Mouse (Mus musculus) MEL (cell line): ENCODE measurements around the gene Iba57. TPM values are rescaled to one million over a fixed set of nuclear protein-coding genes. Genes with fewer than 3 reads are reported as not detected.

Experiments used
- DNase-seq: peaks from one replicate; pipeline ENCODE4 v3.0.0; 2011; ENCODE audit warnings: low read depth, low spot score
- H3K27ac ChIP-seq: 2 replicates; pipeline ENCODE4 v1.5.1; 2012; ENCODE audit warnings: low read depth, mild to moderate bottlenecking, control low read depth, low read length, moderate library complexity; ENCODE audit not compliant: control insufficient read depth
- H3K27me3 ChIP-seq, 2 experiments: fragments of 150-350 bp in 1 of 2; sonication (generic) in 1 of 2; 2 replicates each; pipeline ENCODE4 v1.6.1; 2012; ENCODE audit warnings: low read length in 2 of 2, mild to moderate bottlenecking in 2 of 2, improper control_type of control experiment in 1 of 2, moderate library complexity in 1 of 2; ENCODE audit not compliant: insufficient read depth in 2 of 2, control insufficient read depth in 1 of 2
- H3K36me3 ChIP-seq, 2 experiments: 2 replicates each; pipeline ENCODE4 v1.6.1; 2012 to 2014; ENCODE audit warnings: low read length in 2 of 2, improper control_type of control experiment in 1 of 2, inconsistent platforms in 1 of 2, mild to moderate bottlenecking in 1 of 2; ENCODE audit not compliant: insufficient read depth in 2 of 2, control insufficient read depth in 1 of 2
- H3K4me1 ChIP-seq, 2 experiments: fragments of 150-350 bp in 1 of 2; sonication (generic) in 1 of 2; 2 replicates each; pipeline ENCODE4 v1.6.1; 2012; ENCODE audit warnings: low read length in 2 of 2, improper control_type of control experiment in 1 of 2, mild to moderate bottlenecking in 1 of 2; ENCODE audit not compliant: insufficient read depth in 2 of 2, control insufficient read depth in 1 of 2
- H3K4me3 ChIP-seq, 2 experiments: fragments of 150-350 bp in 1 of 2; sonication (generic) in 1 of 2; 2 replicates each; pipeline ENCODE4 v1.5.1; 2012; ENCODE audit warnings: low read depth in 2 of 2, low read length in 2 of 2, mild to moderate bottlenecking in 2 of 2, moderate library complexity in 2 of 2, control low read depth in 1 of 2, improper control_type of control experiment in 1 of 2; ENCODE audit not compliant: control insufficient read depth in 1 of 2, insufficient read depth in 1 of 2
- H3K79me2 ChIP-seq: 2 replicates; pipeline ENCODE4 v1.6.1; 2012; ENCODE audit warnings: mild to moderate bottlenecking, low read length, moderate library complexity; ENCODE audit not compliant: control insufficient read depth, poor library complexity, insufficient read depth
- H3K9ac ChIP-seq: 2 replicates; pipeline ENCODE4 v1.6.1; 2012; ENCODE audit warnings: low read depth, mild to moderate bottlenecking, control low read depth, low read length, moderate library complexity; ENCODE audit not compliant: control insufficient read depth, poor library complexity, severe bottlenecking
- H3K9me3 ChIP-seq: fragments of 150-350 bp; sonication (generic); replicated peaks from 2 replicates; pipeline ENCODE4 v1.6.1; 2012; ENCODE audit warnings: mild to moderate bottlenecking, low read length, improper control_type of control experiment, moderate library complexity; ENCODE audit not compliant: insufficient read depth
- CHD1 ChIP-seq: IDR thresholded peaks from 2 replicates; pipeline ENCODE4 v1.6.1; 2012; ENCODE audit warnings: low read depth, mild to moderate bottlenecking, inconsistent platforms, low read length, improper control_type of control experiment
- CHD2 ChIP-seq: IDR thresholded peaks from 2 replicates; pipeline ENCODE4 v1.6.1; 2011; ENCODE audit warnings: low read length, improper control_type of control experiment
- CTCF ChIP-seq, 3 experiments: IDR thresholded peaks in 2 of 3; conservative IDR thresholded peaks in 1 of 3; 2 replicates each; pipeline ENCODE4 v1.5.1; 2011 to 2012; ENCODE audit warnings: low read length in 3 of 3, low read depth in 2 of 3, mild to moderate bottlenecking in 2 of 3, improper control_type of control experiment in 1 of 3, inconsistent platforms in 1 of 3, mixed read lengths in 1 of 3, moderate library complexity in 1 of 3; ENCODE audit not compliant: control insufficient read depth in 1 of 3, insufficient read depth in 1 of 3, poor library complexity in 1 of 3, severe bottlenecking in 1 of 3
- E2F4 ChIP-seq: IDR thresholded peaks from 2 replicates; pipeline ENCODE4 v1.6.1; 2011; ENCODE audit warnings: low read depth, low read length, improper control_type of control experiment, borderline replicate concordance
- ELF1 ChIP-seq: IDR thresholded peaks from 2 replicates; pipeline ENCODE4 v1.6.1; 2014; ENCODE audit warnings: low read depth, mild to moderate bottlenecking, inconsistent platforms, low read length, improper control_type of control experiment, moderate library complexity
- EP300 ChIP-seq, 2 experiments: IDR thresholded peaks; 2 replicates each; pipeline ENCODE4 v1.6.1; 2011; ENCODE audit warnings: improper control_type of control experiment in 2 of 2, low read length in 2 of 2, low read depth in 1 of 2, mild to moderate bottlenecking in 1 of 2
- ETS1 ChIP-seq: IDR thresholded peaks from 2 replicates; pipeline ENCODE4 v1.6.1; 2012; ENCODE audit warnings: low read depth, mild to moderate bottlenecking, inconsistent platforms, low read length, improper control_type of control experiment, moderate library complexity
- GATA1 ChIP-seq: IDR thresholded peaks from 2 replicates; pipeline ENCODE4 v1.6.1; 2011; ENCODE audit warnings: low read depth, low read length, improper control_type of control experiment
- HCFC1 ChIP-seq: IDR thresholded peaks from 2 replicates; pipeline ENCODE4 v1.6.1; 2012; ENCODE audit warnings: low read depth, mild to moderate bottlenecking, inconsistent platforms, low read length, improper control_type of control experiment, moderate library complexity
- JUND ChIP-seq: IDR thresholded peaks from 2 replicates; pipeline ENCODE4 v1.6.1; 2011; ENCODE audit warnings: low read depth, mild to moderate bottlenecking, improper control_type of control experiment, low read length
- KAT2A ChIP-seq: conservative IDR thresholded peaks from 2 replicates; pipeline ENCODE4 v1.6.1; 2012; ENCODE audit warnings: low read depth, low read length, improper control_type of control experiment, inconsistent platforms
- MAFK ChIP-seq: IDR thresholded peaks from 2 replicates; pipeline ENCODE4 v1.6.1; 2011; ENCODE audit warnings: low read depth, mild to moderate bottlenecking, low read length, improper control_type of control experiment, borderline replicate concordance
- MAX ChIP-seq: IDR thresholded peaks from 2 replicates; pipeline ENCODE4 v1.6.1; 2011; ENCODE audit warnings: low read length, improper control_type of control experiment
- MAZ ChIP-seq: IDR thresholded peaks from 2 replicates; pipeline ENCODE4 v1.6.1; 2012; ENCODE audit warnings: low read depth, mild to moderate bottlenecking, inconsistent platforms, low read length, improper control_type of control experiment
- MXI1 ChIP-seq: IDR thresholded peaks from 2 replicates; pipeline ENCODE4 v1.6.1; 2011; ENCODE audit warnings: mild to moderate bottlenecking, low read depth, low read length, improper control_type of control experiment
- MYB ChIP-seq: IDR thresholded peaks from 2 replicates; pipeline ENCODE4 v1.6.1; 2011; ENCODE audit warnings: mild to moderate bottlenecking, low read depth, low read length, improper control_type of control experiment
- MYC ChIP-seq: IDR thresholded peaks from 2 replicates; pipeline ENCODE4 v1.6.1; 2011; ENCODE audit warnings: low read depth, mild to moderate bottlenecking, low read length, improper control_type of control experiment, moderate library complexity
- NELFE ChIP-seq: IDR thresholded peaks from 2 replicates; pipeline ENCODE4 v1.6.1; 2011; ENCODE audit warnings: low read depth, low read length, improper control_type of control experiment
- NRF1 ChIP-seq: IDR thresholded peaks from 2 replicates; pipeline ENCODE4 v1.6.1; 2014; ENCODE audit warnings: low read depth, mild to moderate bottlenecking, inconsistent platforms, low read length, improper control_type of control experiment, moderate library complexity; ENCODE audit not compliant: poor library complexity, insufficient read depth, severe bottlenecking
- POLR2A ChIP-seq, 2 experiments: IDR thresholded peaks; 2 replicates each; pipeline ENCODE4 v1.6.1; 2011 to 2012; ENCODE audit warnings: low read length in 2 of 2, mild to moderate bottlenecking in 2 of 2, control low read depth in 1 of 2, improper control_type of control experiment in 1 of 2, low read depth in 1 of 2, moderate library complexity in 1 of 2; ENCODE audit not compliant: control insufficient read depth in 1 of 2, insufficient read depth in 1 of 2, poor library complexity in 1 of 2
- POLR2AphosphoS2 ChIP-seq: IDR thresholded peaks from 2 replicates; pipeline ENCODE4 v1.6.1; 2011; ENCODE audit warnings: low read length, improper control_type of control experiment
- RAD21 ChIP-seq: IDR thresholded peaks from 2 replicates; pipeline ENCODE4 v1.6.1; 2011; ENCODE audit warnings: mild to moderate bottlenecking, low read depth, low read length, improper control_type of control experiment
- SIN3A ChIP-seq: IDR thresholded peaks from 2 replicates; pipeline ENCODE4 v1.6.1; 2012; ENCODE audit warnings: low read length, improper control_type of control experiment, inconsistent platforms
- TAL1 ChIP-seq: IDR thresholded peaks from 2 replicates; pipeline ENCODE4 v1.6.1; 2012; ENCODE audit warnings: mild to moderate bottlenecking, inconsistent platforms, low read length, moderate library complexity, mixed read lengths
- TBP ChIP-seq: IDR thresholded peaks from 2 replicates; pipeline ENCODE4 v1.8.0; 2011; ENCODE audit warnings: low read depth, low read length, improper control_type of control experiment
- TCF12 ChIP-seq: IDR thresholded peaks from 2 replicates; pipeline ENCODE4 v1.6.1; 2014; ENCODE audit warnings: low read depth, mild to moderate bottlenecking, inconsistent platforms, low read length, improper control_type of control experiment, moderate library complexity
- UBTF ChIP-seq: IDR thresholded peaks from 2 replicates; pipeline ENCODE4 v1.6.1; 2012; ENCODE audit warnings: low read depth, mild to moderate bottlenecking, inconsistent platforms, low read length, improper control_type of control experiment, moderate library complexity, borderline replicate concordance; ENCODE audit not compliant: insufficient read depth
- USF1 ChIP-seq: IDR thresholded peaks from 2 replicates; pipeline ENCODE4 v1.6.1; 2014; ENCODE audit warnings: low read depth, mild to moderate bottlenecking, inconsistent platforms, low read length, improper control_type of control experiment, moderate library complexity
- USF2 ChIP-seq, 2 experiments: IDR thresholded peaks; 2 replicates each; pipeline ENCODE4 v1.6.1; 2011 to 2012; ENCODE audit warnings: improper control_type of control experiment in 2 of 2, low read length in 2 of 2, borderline replicate concordance in 1 of 2, inconsistent platforms in 1 of 2, low read depth in 1 of 2, mild to moderate bottlenecking in 1 of 2; ENCODE audit not compliant: insufficient read depth in 1 of 2
- ZC3H11A ChIP-seq: IDR thresholded peaks from 2 replicates; pipeline ENCODE4 v1.6.1; 2012; ENCODE audit warnings: low read depth, mild to moderate bottlenecking, inconsistent platforms, low read length, improper control_type of control experiment
- ZKSCAN1 ChIP-seq: IDR thresholded peaks from 2 replicates; pipeline ENCODE4 v1.6.1; 2012; ENCODE audit warnings: low read depth, mild to moderate bottlenecking, inconsistent platforms, low read length, improper control_type of control experiment, moderate library complexity
- ZMIZ1 ChIP-seq: IDR thresholded peaks from 2 replicates; pipeline ENCODE4 v1.6.1; 2012; ENCODE audit warnings: low read depth, mild to moderate bottlenecking, inconsistent platforms, low read length, improper control_type of control experiment, moderate library complexity
- polyA plus RNA-seq, 2 experiments: library from polyadenylated mRNA; stranded (reverse) in 1 of 2; unstranded in 1 of 2; fragments of >175 nt in 1 of 2; fragments of >200 nt in 1 of 2; gene quantifications; 2 replicates each; pipeline versions ENCODE4 v1.2.1 to v1.2.4; 2012; ENCODE audit warnings: low replicate concordance in 2 of 2, low read depth in 1 of 2; ENCODE audit not compliant: insufficient read length in 2 of 2, insufficient read depth in 1 of 2, missing spikeins in 1 of 2
- total RNA-seq: library from RNA; depleted of rRNA; stranded (reverse); fragments of 300-350 nt; gene quantifications from 2 replicates; pipeline ENCODE4 v1.2.3, GENCODE M21; 2012

Gene Iba57
- total and polyA plus RNA-seq, 3 experiments = 14.7 to 18.8 TPM; not detected in 1

- no peak for TF ChIP-seq MAFK
These were observed 28.5 kb upstream of the Iba57 start, which contains the start of gene Guk1 (continued) for GRCm38 (mm10) chr11:59192059-59192386.

- Histone ChIP-seq H3K79me2 (peaks cover 23% of the 10 kb centered on the region), H3K4me1 (peaks cover 3 to 16% of the 10 kb centered on the region in 2 experiments; a peak in 3 of 4 replicates), H3K9me3 (no peaks in the 10 kb centered on the region), H3K4me3 (peak overlapping the region; percentile 95 to 98), H3K36me3 (peaks cover 0 to 8% of the 10 kb centered on the region in 2 experiments; a peak in 2 of 4 replicates), H3K9ac (peak overlapping the region; percentile 93), H3K27ac (peak overlapping the region; percentile 82), H3K27me3 (no peaks in the 10 kb centered on the region)
- DNase-seq = peak; percentile 99
- peak; percentile 88 for TF ChIP-seq NRF1
- TF ChIP-seq ETS1 = peak; percentile 69; the same call in 1 of the 2 replicates
- TF ChIP-seq ZKSCAN1 = no peak
- TF ChIP-seq CHD1 = 0 out of 2 replicates have a peak, but pooled peaks have one; percentile 72
- TF ChIP-seq ZMIZ1 = peak; percentile 91
- TF ChIP-seq TCF12 = peak; percentile 32; the same call in 1 of the 2 replicates
- TF ChIP-seq MXI1 = peak; percentile 96
- peak; percentile 75 for TF ChIP-seq MAX
- TF ChIP-seq NELFE = peak; percentile 84
- peak; percentile 52 for TF ChIP-seq TBP
- no peak for TF ChIP-seq GATA1
- TF ChIP-seq MAFK = no peak
- no peak for TF ChIP-seq TAL1
- no peak for TF ChIP-seq JUND
- no peak for TF ChIP-seq E2F4
- TF ChIP-seq CTCF (IDR thresholded peaks at IDR 0.05 in 2 of 3, conservative IDR thresholded peaks at IDR 0.05 in 1 of 3; ENCODE audit: control insufficient read depth in 1 of 3, insufficient read depth in 1 of 3, low read depth in 2 of 3, low read length in 3 of 3, poor library complexity in 1 of 3, severe bottlenecking in 1 of 3) = peak in 1 of 3 experiments; percentile 0; a peak in 1 of 6 replicates
- TF ChIP-seq USF1 = 0 out of 2 replicates have a peak, but pooled peaks have one; percentile 10
- peak; percentile 93 for TF ChIP-seq SIN3A
- no peak for TF ChIP-seq USF2 (IDR thresholded peaks at IDR 0.05; ENCODE audit: borderline replicate concordance in 1 of 2, insufficient read depth in 1 of 2, low read depth in 1 of 2, low read length in 2 of 2)
- TF ChIP-seq MYC = peak; percentile 83
- TF ChIP-seq HCFC1 = peak; percentile 89
- TF ChIP-seq RAD21 = no peak; the same call in 1 of the 2 replicates
- TF ChIP-seq ZC3H11A = no peak; the same call in 1 of the 2 replicates
- TF ChIP-seq MYB = no peak
- no peak for TF ChIP-seq UBTF
- no peak; a peak in 1 of 4 replicates for TF ChIP-seq EP300 (IDR thresholded peaks at IDR 0.05; ENCODE audit: low read depth in 1 of 2, low read length in 2 of 2)
- TF ChIP-seq CHD2 = no peak
- TF ChIP-seq POLR2A (IDR thresholded peaks at IDR 0.05; ENCODE audit: control insufficient read depth in 1 of 2, insufficient read depth in 1 of 2, low read depth in 1 of 2, low read length in 2 of 2, poor library complexity in 1 of 2) = peak; percentile 95 to 99
- peak; percentile 9; the same call in 1 of the 2 replicates for TF ChIP-seq KAT2A
- TF ChIP-seq MAZ = peak; percentile 83; the same call in 1 of the 2 replicates
- TF ChIP-seq POLR2AphosphoS2 = peak; percentile 88
- TF ChIP-seq ELF1 = peak; percentile 80; the same call in 1 of the 2 replicates
These were observed 27.9 kb upstream of the Iba57 start for GRCm38 (mm10) chr11:59191231-59192058.
